Mouse (Mus musculus): ENCODE measurements around the gene Ern2. TPM values are rescaled to one million over a fixed set of nuclear protein-coding genes. Genes with fewer than 3 reads are reported as not detected.

The Ern2 gene
- polyA plus RNA-seq (2017; shearing (Covaris generic)), result not detected

GRCm38 (mm10) chr7:122186043-122186442 is at the start of gene Ern2:
TSS of gene Ern2 (minus strand) at chr7:122186207.

DNA sequence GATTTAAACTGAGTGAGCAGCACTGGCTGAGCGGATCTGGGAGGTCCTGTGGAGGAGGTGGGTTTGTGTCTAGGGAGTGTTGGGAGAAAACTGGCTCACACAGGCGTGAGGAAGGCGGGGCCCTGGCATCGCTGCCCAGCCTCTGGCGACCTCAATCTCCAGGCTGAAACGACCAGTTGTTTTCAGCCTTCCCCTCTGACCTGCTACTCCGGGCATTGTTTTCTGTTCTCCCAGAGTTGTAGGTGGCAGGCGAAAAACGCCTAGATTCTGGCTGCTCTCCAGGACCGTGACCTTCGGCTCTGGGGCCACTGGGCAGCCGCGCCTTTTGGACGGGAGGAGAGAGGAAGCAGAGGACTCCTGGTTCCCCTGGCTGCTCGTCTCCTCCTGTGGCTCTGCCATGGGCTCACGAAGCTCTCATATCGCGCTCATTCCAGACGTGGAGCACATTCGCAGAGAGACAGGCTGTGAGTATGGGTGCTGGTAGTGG is 33.4 kb upstream of the Ern2 start, which contains the start of gene Chp2:
Gene Chp2 (plus strand): TSS at position 182 of the 487 bp plus-strand sequence.

GRCm38 (mm10) chr7:122158915-122159902 is 26.8 kb downstream of the Ern2 start, which contains the start of gene Plk1:
TSS of gene Plk1 (plus strand) at chr7:122159439.

GRCm38 (mm10) chr7:122132497-122133337 is 53.3 kb downstream of the Ern2 start, which contains the start of the genes Palb2 and Dctn5:
TSS of gene Palb2 (minus strand) at chr7:122132985.
TSS of gene Dctn5 (plus strand) at chr7:122133041.

Other genes with a start within 250 kb of the Ern2 start
- gene Cog7, start 204.5 kb downstream of the Ern2 start, polyA plus RNA-seq (2017; shearing (Covaris generic)), result 15.3 TPM
- 4.1 TPM for gene Gga2, start 165.0 kb downstream of the Ern2 start, polyA plus RNA-seq (2017; shearing (Covaris generic))
- 13.1 TPM for gene Ubfd1, start 119.0 kb downstream of the Ern2 start, polyA plus RNA-seq (2017; shearing (Covaris generic))
- 16.3 TPM for gene Ears2, start 118.9 kb downstream of the Ern2 start, polyA plus RNA-seq (2017; shearing (Covaris generic))
- gene Ndufab1, start 84.3 kb downstream of the Ern2 start, polyA plus RNA-seq (2017; shearing (Covaris generic)), result 181 TPM
- 8.2 TPM for gene Palb2, start 53.2 kb downstream of the Ern2 start, polyA plus RNA-seq (2017; shearing (Covaris generic))
- gene Dctn5, start 53.2 kb downstream of the Ern2 start, polyA plus RNA-seq (2017; shearing (Covaris generic)), result 153 TPM
- 8.2 TPM for gene Plk1, start 26.8 kb downstream of the Ern2 start, polyA plus RNA-seq (2017; shearing (Covaris generic))
- not detected for gene Chp2, start 33.3 kb upstream of the Ern2 start, polyA plus RNA-seq (2017; shearing (Covaris generic))
- 28.8 TPM for gene Prkcb, start 102.5 kb upstream of the Ern2 start, polyA plus RNA-seq (2017; shearing (Covaris generic))